Mouse (Mus musculus) hindbrain, embryonic 11.5 days (tissue): ENCODE measurements around the gene Dnajc7. TPM values are rescaled to one million over a fixed set of nuclear protein-coding genes. Genes with fewer than 3 reads are reported as not detected.
A peak's percentile ranks its signal among the peaks of the same experiment; 100 is the strongest.

ENCODE experiments used
- ATAC-seq: fragments of 200-750 bp; cut with Nextera tagmentation; 2 replicates; pipeline ENCODE4 v1.8.0; 2017; ENCODE audit warnings: mild to moderate bottlenecking, moderate TSS enrichment, moderate library complexity; ENCODE audit not compliant: low FRiP score
- DNase-seq: peaks from one replicate; pipeline ENCODE4 v3.0.0-alpha.2; 2015; ENCODE audit warnings: low spot score
- H3K27ac ChIP-seq: fragments of 300-500 bp; sonication (generic); 2 replicates; pipeline ENCODE4 v1.5.1; 2014; ENCODE audit warnings: mild to moderate bottlenecking, low read depth, low read length
- H3K27me3 ChIP-seq: fragments of 300-500 bp; sonication (generic); 2 replicates; pipeline ENCODE4 v1.6.1; 2014; ENCODE audit warnings: mild to moderate bottlenecking, low read length, moderate library complexity, mixed read lengths; ENCODE audit not compliant: control insufficient read depth, insufficient read depth
- H3K36me3 ChIP-seq: fragments of 300-500 bp; sonication (generic); 2 replicates; pipeline ENCODE4 v1.6.1; 2014; ENCODE audit warnings: mild to moderate bottlenecking, low read length, moderate library complexity, mixed read lengths; ENCODE audit not compliant: control insufficient read depth, insufficient read depth
- H3K4me1 ChIP-seq: fragments of 300-500 bp; sonication (generic); replicated peaks from 2 replicates; pipeline ENCODE4 v1.6.1; 2014; ENCODE audit warnings: low read length, mixed read lengths; ENCODE audit not compliant: control insufficient read depth, insufficient read depth
- H3K4me2 ChIP-seq: fragments of 300-500 bp; sonication (generic); replicated peaks from 2 replicates; pipeline ENCODE4 v1.6.1; 2014; ENCODE audit warnings: mild to moderate bottlenecking, low read depth, low read length
- H3K4me3 ChIP-seq: fragments of 300-500 bp; sonication (generic); 2 replicates; pipeline ENCODE4 v1.5.1; 2014; ENCODE audit warnings: low read depth, low read length
- H3K9ac ChIP-seq: fragments of 300-500 bp; sonication (generic); 2 replicates; pipeline ENCODE4 v1.6.1; 2014; ENCODE audit warnings: low read depth, low read length
- H3K9me3 ChIP-seq: fragments of 300-500 bp; sonication (generic); 2 replicates; pipeline ENCODE4 v1.6.1; 2016; ENCODE audit warnings: low read length; ENCODE audit not compliant: control insufficient read depth
- WGBS: fragments of 180-500 bp; shearing (Covaris S2); extraction: QIAGEN DNeasy Blood & Tissue Kit; methylation state at CpG from one replicate; pipeline ENCODE4 v1.1.7; 2014; 5-methylcytosine and 5-hydroxymethylcytosine counted together
- polyA plus RNA-seq: library from polyadenylated mRNA; unstranded; fragments of >200 nt; fragmentation: Nextera tagmentation; extraction: Ambion mirVana; gene quantifications from 2 replicates; pipeline ENCODE4 v1.2.1, GENCODE M21; 2014

The Dnajc7 gene
- polyA plus RNA-seq, 1 experiment from 2014 or later = 105 TPM

DNA sequence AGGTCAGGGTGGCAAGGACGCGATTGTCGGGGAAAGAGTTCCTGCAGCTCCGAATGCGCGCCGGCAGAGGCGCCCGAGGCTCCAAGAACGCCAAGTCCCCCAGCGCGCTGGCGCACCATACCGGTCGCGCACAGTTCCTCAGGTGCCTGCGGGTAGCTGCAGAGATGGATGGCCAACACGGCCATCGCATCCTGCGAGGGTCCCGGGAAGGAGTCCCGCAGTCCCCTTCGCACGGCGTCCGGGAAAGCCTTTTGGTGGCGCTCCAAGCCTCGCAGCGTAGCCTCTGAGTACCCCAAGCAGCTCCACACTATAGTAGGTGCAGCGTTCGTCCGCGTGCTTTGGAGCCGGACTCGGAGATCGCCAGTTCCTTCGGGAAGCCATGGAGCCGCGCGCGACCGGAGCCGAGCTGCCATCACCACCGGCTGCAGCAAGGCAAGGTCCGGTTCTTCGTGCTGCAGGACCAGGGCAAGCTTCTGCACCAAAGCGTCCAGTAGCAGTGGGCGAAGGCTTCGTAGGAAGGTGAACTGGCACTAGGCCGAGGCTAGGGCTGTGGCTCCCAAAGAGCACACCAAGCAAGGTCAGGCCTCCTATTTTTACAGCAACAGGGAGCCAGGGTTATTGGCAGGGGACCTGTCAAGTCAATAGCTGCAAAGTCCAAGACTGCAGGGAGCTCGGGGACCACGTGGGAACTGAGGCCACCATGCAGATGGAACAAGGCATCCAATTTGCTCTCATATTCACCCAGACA is 20.4 kb upstream of the Dnajc7 start:
- H3K27ac ChIP-seq = no peak overlapping the region
- no peaks in the 10 kb centered on the region for H3K36me3 ChIP-seq
- H3K9me3 ChIP-seq = no peaks in the 10 kb centered on the region
- H3K27me3 ChIP-seq = peaks cover 14% of the 10 kb centered on the region
- peak overlapping the region; percentile 76 for H3K4me2 ChIP-seq
- peak overlapping the region; percentile 40; the same call in 1 of the 2 replicates for H3K9ac ChIP-seq
- DNase-seq = peak; percentile 71
- WGBS = 8% methylated on average over 52 of the region's 52 CpGs
- 0 out of 2 replicates have a peak, but pooled peaks have one; percentile 17 for ATAC-seq
- H3K4me3 ChIP-seq = peak overlapping the region; percentile 31
- H3K4me1 ChIP-seq = peaks cover 4% of the 10 kb centered on the region; the same call in 1 of the 2 replicates

- Histone ChIP-seq H3K4me2 (no peak overlapping the region), H3K9me3 (no peaks in the 10 kb centered on the region), H3K9ac (no peak overlapping the region), H3K4me1 (no peaks in the 10 kb centered on the region), H3K36me3 (no peaks in the 10 kb centered on the region), H3K27ac (no peak overlapping the region), H3K27me3 (no peaks in the 10 kb centered on the region; the same call in 1 of the 2 replicates), H3K4me3 (no peak overlapping the region)
- DNase-seq = no peak
- no peak for ATAC-seq
- WGBS = 69% methylated on average over 7 of the region's 7 CpGs
Observed at GRCm38 (mm10) chr11:100634530-100634929, 14.6 kb upstream of the Dnajc7 start.

- Histone ChIP-seq H3K9me3 (no peaks in the 10 kb centered on the region), H3K27me3 (no peaks in the 10 kb centered on the region; the same call in 1 of the 2 replicates), H3K4me3 (no peak overlapping the region), H3K9ac (no peak overlapping the region), H3K36me3 (0 out of 2 replicates have a peak, but pooled peaks cover 3% of the 10 kb centered on the region), H3K27ac (0 out of 2 replicates have a peak overlapping the region, but pooled peaks have one; percentile 4), H3K4me2 (no peak overlapping the region), H3K4me1 (0 out of 2 replicates have a peak, but pooled peaks cover 2% of the 10 kb centered on the region)
- WGBS = 52% methylated on average over 13 of the region's 13 CpGs
- ATAC-seq (no peak), DNase-seq (no peak)
Observed at GRCm38 (mm10) chr11:100628862-100629352, 8.9 kb upstream of the Dnajc7 start.

DNA sequence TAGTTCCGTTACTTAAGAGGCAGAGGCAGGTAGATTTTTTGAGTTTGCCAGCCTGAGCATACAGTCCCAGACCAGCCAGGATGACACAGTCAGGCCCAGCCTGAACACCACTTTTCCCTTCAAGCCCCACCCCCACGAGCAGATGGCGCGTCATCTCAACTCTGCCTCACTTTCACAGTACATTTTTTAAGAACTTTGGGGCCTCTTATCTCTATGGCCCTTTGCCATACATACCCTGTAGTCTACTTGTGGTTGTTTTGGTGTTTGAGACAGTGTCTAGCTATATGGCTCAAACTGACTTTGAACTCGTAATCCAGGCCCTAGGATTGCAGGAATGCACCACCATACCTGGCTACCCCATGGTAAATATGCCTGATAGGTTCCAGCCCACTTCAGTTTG is 8.1 kb upstream of the Dnajc7 start:
- H3K4me3 ChIP-seq = no peak overlapping the region
- H3K36me3 ChIP-seq = 0 out of 2 replicates have a peak, but pooled peaks cover 3% of the 10 kb centered on the region
- 0 out of 2 replicates have a peak, but pooled peaks cover 2% of the 10 kb centered on the region for H3K4me1 ChIP-seq
- no peaks in the 10 kb centered on the region for H3K27me3 ChIP-seq
- H3K27ac ChIP-seq = no peak overlapping the region
- 93% methylated on average over 5 of the region's 5 CpGs for WGBS
- H3K9ac ChIP-seq = no peak overlapping the region
- no peaks in the 10 kb centered on the region for H3K9me3 ChIP-seq
- no peak overlapping the region for H3K4me2 ChIP-seq
- no peak for ATAC-seq
- DNase-seq = no peak

DNA sequence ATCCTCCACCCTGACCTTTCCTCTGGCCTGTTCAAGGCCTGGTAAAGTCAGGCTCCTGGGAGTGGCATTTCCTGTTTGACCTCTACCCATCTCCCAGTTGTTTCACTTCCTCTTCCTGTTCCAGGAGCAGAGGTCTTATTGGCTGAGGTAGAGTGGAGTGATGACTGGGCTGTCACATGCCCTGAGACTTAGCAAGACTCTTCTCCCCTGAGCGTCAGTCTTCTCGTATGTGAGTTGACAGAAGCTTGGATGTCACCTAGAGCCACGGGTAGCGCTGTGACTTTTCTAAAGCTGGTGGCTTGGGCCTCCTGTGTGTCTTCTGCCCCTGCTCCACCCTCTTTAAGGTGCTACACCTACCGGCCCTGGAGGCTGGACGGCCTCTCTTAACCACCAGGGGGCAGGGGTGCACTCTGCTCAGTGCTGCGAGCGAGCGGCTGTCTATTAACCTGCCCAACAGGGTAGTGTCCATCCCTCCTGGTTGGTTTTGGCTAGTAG is 6.8 kb upstream of the Dnajc7 start:
- Histone ChIP-seq H3K27me3 (no peaks in the 10 kb centered on the region), H3K9me3 (no peaks in the 10 kb centered on the region), H3K4me2 (no peak overlapping the region), H3K36me3 (0 out of 2 replicates have a peak, but pooled peaks cover 3% of the 10 kb centered on the region), H3K4me1 (0 out of 2 replicates have a peak, but pooled peaks cover 2% of the 10 kb centered on the region), H3K27ac (no peak overlapping the region), H3K4me3 (no peak overlapping the region), H3K9ac (no peak overlapping the region)
- WGBS = 30% methylated on average over 9 of the region's 9 CpGs
- no peak for ATAC-seq
- DNase-seq = peak; percentile 78

DNA sequence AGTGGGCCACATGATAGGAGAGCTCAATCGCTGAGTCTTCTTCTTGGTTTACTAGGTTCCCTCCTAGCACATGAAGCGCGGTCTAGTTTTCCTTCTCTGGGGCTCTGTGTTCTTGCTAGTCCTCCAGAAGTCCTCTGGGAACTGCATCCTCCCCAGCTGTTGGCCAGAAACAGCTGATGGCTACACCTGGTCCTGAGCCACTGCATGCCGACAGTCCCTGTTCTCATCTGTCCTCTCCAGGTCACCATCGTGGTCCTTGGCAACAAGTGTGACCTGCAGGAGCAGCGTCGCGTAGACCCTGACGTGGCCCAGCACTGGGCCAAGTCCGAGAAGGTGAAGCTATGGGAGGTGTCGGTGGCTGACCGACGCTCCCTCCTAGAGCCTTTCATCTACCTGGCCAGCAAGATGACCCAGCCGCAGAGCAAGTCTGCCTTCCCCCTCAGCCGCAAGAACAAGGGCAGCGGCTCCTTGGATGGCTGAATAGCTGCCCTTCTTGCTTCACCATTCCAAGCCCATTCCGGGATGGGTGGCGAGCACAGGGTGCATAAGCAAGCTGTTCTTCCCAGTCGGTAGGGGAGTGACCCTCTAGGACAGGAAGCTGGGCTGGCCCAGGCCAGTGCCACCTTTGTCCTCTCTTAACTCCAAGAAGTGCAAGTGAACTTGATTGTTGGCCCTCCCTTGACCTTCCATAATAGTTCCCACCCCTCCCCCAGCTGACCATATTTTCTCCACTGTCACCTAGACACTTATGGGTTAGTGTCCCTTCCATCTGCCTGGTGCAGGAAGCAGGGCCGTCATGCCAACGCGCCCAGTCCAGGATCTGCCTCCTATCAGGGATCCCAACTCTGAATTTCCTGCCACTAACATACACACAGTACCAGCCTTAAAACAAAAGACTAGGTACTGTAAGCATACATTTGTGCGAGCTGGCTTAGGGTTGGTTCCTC is 6.1 kb upstream of the Dnajc7 start:
- ATAC-seq = no peak
- Histone ChIP-seq H3K4me3 (no peak overlapping the region), H3K4me1 (0 out of 2 replicates have a peak, but pooled peaks cover 2% of the 10 kb centered on the region), H3K9ac (no peak overlapping the region), H3K36me3 (0 out of 2 replicates have a peak, but pooled peaks cover 3% of the 10 kb centered on the region), H3K27ac (no peak overlapping the region), H3K9me3 (no peaks in the 10 kb centered on the region), H3K27me3 (no peaks in the 10 kb centered on the region), H3K4me2 (no peak overlapping the region)
- DNase-seq = no peak
- WGBS = 95% methylated on average over 23 of the region's 23 CpGs

DNA sequence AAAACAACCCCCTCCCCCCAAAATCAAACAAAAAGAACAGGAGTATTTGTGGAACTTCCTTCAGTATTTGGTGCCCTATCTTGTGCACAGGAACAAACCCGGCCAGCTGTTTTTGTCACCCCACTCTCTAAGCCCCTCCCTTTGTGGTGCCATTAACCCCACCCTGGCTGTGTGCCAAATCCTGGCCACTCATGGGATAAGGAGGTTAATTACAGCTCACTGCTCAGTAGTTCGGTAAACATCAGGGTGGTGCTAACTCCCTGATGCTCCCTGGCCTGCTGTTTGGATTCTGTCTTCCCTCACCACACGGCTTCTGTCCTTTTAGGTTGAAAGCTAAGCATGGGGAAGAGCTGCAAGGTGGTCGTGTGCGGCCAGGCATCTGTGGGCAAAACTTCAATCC is 3.9 kb upstream of the Dnajc7 start:
- H3K9me3 ChIP-seq = no peaks in the 10 kb centered on the region
- WGBS = 78% methylated on average over 5 of the region's 5 CpGs
- no peak overlapping the region for H3K27ac ChIP-seq
- H3K4me1 ChIP-seq = no peaks in the 10 kb centered on the region
- H3K4me2 ChIP-seq = peak overlapping the region; percentile 64; the same call in 1 of the 2 replicates
- no peak for ATAC-seq
- H3K36me3 ChIP-seq = 0 out of 2 replicates have a peak, but pooled peaks cover 3% of the 10 kb centered on the region
- DNase-seq = no peak
- no peaks in the 10 kb centered on the region for H3K27me3 ChIP-seq
- no peak overlapping the region for H3K9ac ChIP-seq
- no peak overlapping the region; the same call in 1 of the 2 replicates for H3K4me3 ChIP-seq

DNA sequence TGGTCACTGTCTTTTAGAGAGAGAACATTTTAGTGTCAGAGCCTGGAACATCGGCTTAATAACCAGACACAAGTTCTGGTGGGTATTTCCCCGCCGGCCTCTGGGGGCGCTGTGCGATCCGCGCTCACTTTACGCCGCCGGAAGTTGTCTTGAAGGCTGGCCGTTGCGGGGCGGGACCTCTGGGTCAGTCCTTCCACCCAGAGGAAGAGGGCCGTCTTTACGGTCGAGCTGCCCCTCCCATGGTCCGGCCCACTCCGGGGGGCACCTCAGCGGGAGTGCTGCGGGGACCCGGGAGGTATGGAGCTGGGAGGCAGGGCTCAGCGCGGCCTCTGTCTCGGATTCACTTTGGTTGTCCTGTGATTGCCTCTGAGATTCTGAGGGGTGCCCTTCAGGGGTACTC is 2.7 kb upstream of the Dnajc7 start:
- peak overlapping the region; percentile 86 for H3K9ac ChIP-seq
- WGBS = under 1% methylated on average over 24 of the region's 24 CpGs
- H3K4me2 ChIP-seq = peak overlapping the region; percentile 64
- peak overlapping the region; percentile 81 for H3K4me3 ChIP-seq
- no peaks in the 10 kb centered on the region for H3K27me3 ChIP-seq
- 0 out of 2 replicates have a peak, but pooled peaks cover 3% of the 10 kb centered on the region for H3K36me3 ChIP-seq
- 0 out of 2 replicates have a peak, but pooled peaks cover 2% of the 10 kb centered on the region for H3K4me1 ChIP-seq
- ATAC-seq (peak; percentile 61), DNase-seq (peak; percentile 97)
- no peaks in the 10 kb centered on the region for H3K9me3 ChIP-seq
- peak overlapping the region; percentile 67 for H3K27ac ChIP-seq
